Mouse (Mus musculus): ENCODE results near the gene Nek1. TPM values are rescaled to one million over a fixed set of nuclear protein-coding genes. Genes with fewer than 3 reads are reported as not detected.

The Nek1 gene
- total and polyA plus RNA-seq, 2 experiments from 2014 or later: 18.4 to 19.5 TPM

DNA sequence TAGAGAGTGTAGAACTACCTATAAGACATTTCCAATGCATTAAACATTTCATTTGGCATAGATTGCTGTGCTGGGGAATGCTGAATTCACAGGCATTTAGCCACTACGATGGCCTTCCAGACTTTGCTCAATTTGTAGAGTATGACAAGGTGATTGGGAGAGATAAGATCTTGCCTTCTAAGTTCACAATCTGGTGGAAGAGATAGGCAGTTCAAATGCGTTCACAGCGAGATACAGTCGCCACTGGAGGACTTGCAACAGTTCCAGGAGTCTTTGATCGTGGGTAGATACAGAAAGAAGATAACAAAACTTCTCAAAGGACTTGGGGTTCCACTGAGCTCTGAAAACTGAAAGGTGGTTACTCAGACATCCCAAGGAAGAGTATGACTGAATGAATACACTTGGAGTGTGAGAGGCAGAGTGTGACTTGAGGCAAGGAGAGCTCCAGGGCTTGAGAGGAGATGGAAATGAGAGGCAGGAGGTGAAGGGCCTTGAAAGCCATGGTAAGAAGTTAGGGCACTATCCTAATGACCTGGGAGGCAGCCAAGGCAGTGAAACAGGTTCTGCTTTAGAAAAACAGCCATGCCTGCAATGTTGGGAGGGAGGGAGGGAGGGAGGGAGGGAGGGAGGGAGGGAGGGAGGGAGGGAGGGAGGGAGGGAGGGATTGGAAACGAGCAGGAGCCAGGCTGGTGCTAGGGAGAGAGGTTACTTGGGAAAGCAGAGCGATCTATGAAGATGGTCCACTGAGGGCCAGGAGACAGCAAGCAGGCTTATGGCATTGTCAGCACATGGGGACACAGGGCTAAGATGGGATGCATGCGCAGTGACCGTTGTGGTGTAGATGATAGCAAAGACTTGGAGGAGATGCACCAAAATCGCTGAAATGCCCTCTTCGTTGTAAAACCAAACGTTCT is 184.9 kb downstream of the Nek1 start:
- H3K4me1 ChIP-seq (ENCODE audit: insufficient read depth): no peaks in the 10 kb centered on the region
- TF ChIP-seq CTCF (IDR thresholded peaks at IDR 0.05; ENCODE audit: low read depth): no peak
- H3K36me3 ChIP-seq (ENCODE audit: insufficient read depth): no peaks in the 10 kb centered on the region
- no peak overlapping the region for H3K4me3 ChIP-seq (ENCODE audit: low read depth, low read length)
- H3K4me2 ChIP-seq (ENCODE audit: low read depth): no peak overlapping the region
- H3K9ac ChIP-seq: no peak overlapping the region
- WGBS: 54% methylated on average over 12 of the region's 12 CpGs
- no peaks in the 10 kb centered on the region for H3K27me3 ChIP-seq (ENCODE audit: insufficient read depth, low read length)
- no peak overlapping the region for H3K27ac ChIP-seq (ENCODE audit: low read depth, low read length)
- DNase-seq: no peak
- peak; percentile 45; the same call in 1 of the 2 replicates for ATAC-seq
- no peaks in the 10 kb centered on the region for H3K9me3 ChIP-seq (ENCODE audit: low read length)

GRCm38 (mm10) chr8:61178594-61179140 is 185.7 kb downstream of the Nek1 start:
- 27% methylated on average over 11 of the region's 11 CpGs for WGBS
- Histone ChIP-seq H3K9me3 (ENCODE audit: low read length) (0 out of 2 replicates have a peak, but pooled peaks cover 3% of the 10 kb centered on the region), H3K9ac (no peak overlapping the region), H3K4me1 (ENCODE audit: insufficient read depth) (no peaks in the 10 kb centered on the region), H3K27me3 (ENCODE audit: insufficient read depth, low read length) (no peaks in the 10 kb centered on the region), H3K36me3 (ENCODE audit: insufficient read depth) (no peaks in the 10 kb centered on the region), H3K27ac (ENCODE audit: low read depth, low read length) (no peak overlapping the region), H3K4me2 (ENCODE audit: low read depth) (peak overlapping the region; percentile 18; the same call in 1 of the 2 replicates), H3K4me3 (ENCODE audit: low read depth, low read length) (no peak overlapping the region)
- TF ChIP-seq CTCF (IDR thresholded peaks at IDR 0.05; ENCODE audit: low read depth): no peak
- ATAC-seq (peak; percentile 84), DNase-seq (peak; percentile 24)

Other genes with a start within 250 kb of the Nek1 start
- gene Hpf1, start 102.8 kb upstream of the Nek1 start, total RNA-seq (2014; rRNA removed): 47.0 and 47.6 TPM in 2 replicates
- gene Hpf1, start 102.8 kb upstream of the Nek1 start, polyA plus RNA-seq (2015; fragmentation: Nextera tagmentation; extraction: Ambion mirVana): 110 TPM in 2 replicates
- gene Clcn3, start 9.9 kb upstream of the Nek1 start, total RNA-seq (2014; rRNA removed): 98.0 and 109 TPM in 2 replicates
- gene Clcn3, start 9.9 kb upstream of the Nek1 start, polyA plus RNA-seq (2015; fragmentation: Nextera tagmentation; extraction: Ambion mirVana): 56.0 and 74.4 TPM in 2 replicates
- 28.5 and 35.4 TPM in 2 replicates for gene Sh3rf1, start 230.7 kb downstream of the Nek1 start, total RNA-seq (2014; rRNA removed)
- gene Sh3rf1, start 230.7 kb downstream of the Nek1 start, polyA plus RNA-seq (2015; fragmentation: Nextera tagmentation; extraction: Ambion mirVana): 18.3 and 27.3 TPM in 2 replicates